Mouse (Mus musculus) urinary bladder, postnatal 14 days (tissue): ENCODE data around the gene Hist1h4b.
A peak's percentile ranks its signal among the peaks of the same experiment; 100 is the strongest.

Experiments
- DNase-seq: peaks from one replicate; pipeline ENCODE4 v3.0.0; 2021; ENCODE audit warnings: low spot score

Hist1h4b gene

GRCm38 (mm10) chr13:23740256-23740840 lies 16.5 kb upstream of the Hist1h4b start:
- no peak for DNase-seq

- DNase-seq: no peak
These were observed 15.9 kb upstream of the Hist1h4b start for GRCm38 (mm10) chr13:23740910-23741309.

- no peak for DNase-seq
These were observed 14.8 kb upstream of the Hist1h4b start for GRCm38 (mm10) chr13:23742007-23742406.

- DNase-seq: no peak
These were observed 13.6 kb upstream of the Hist1h4b start for GRCm38 (mm10) chr13:23743215-23743614.

GRCm38 (mm10) chr13:23743963-23744362 lies 12.8 kb upstream of the Hist1h4b start:
- DNase-seq: no peak

GRCm38 (mm10) chr13:23744421-23745380 lies 12.1 kb upstream of the Hist1h4b start:
- DNase-seq: no peak

GRCm38 (mm10) chr13:23745381-23746161 lies 11.2 kb upstream of the Hist1h4b start, which contains the start of gene Hist1h3c:
Gene Hist1h3c, minus strand, starts transcription at chr13:23745602.
- DNase-seq: peak; percentile 85

GRCm38 (mm10) chr13:23746201-23747080 lies 10.4 kb upstream of the Hist1h4b start, which contains the start of gene Hist1h2bb:
Gene Hist1h2bb, plus strand, starts transcription at chr13:23746734.
- peak; percentile 56 for DNase-seq

GRCm38 (mm10) chr13:23747081-23747891 lies 9.5 kb upstream of the Hist1h4b start:
- DNase-seq: no peak

- DNase-seq: no peak
These were observed 8.9 kb upstream of the Hist1h4b start for GRCm38 (mm10) chr13:23747892-23748288.

- DNase-seq: no peak
These were observed 7.2 kb upstream of the Hist1h4b start for GRCm38 (mm10) chr13:23749563-23750121.

- peak; percentile 40 for DNase-seq
These were observed 5.9 kb upstream of the Hist1h4b start, which contains the start of gene Hist1h2ab for GRCm38 (mm10) chr13:23750839-23751477. Gene Hist1h2ab, plus strand, starts transcription at chr13:23751126.

- DNase-seq: no peak
These were observed 5.3 kb upstream of the Hist1h4b start for GRCm38 (mm10) chr13:23751478-23751956.

- peak; percentile 90 for DNase-seq
These were observed 4.6 kb upstream of the Hist1h4b start, which contains the start of gene Hist1h3b for GRCm38 (mm10) chr13:23752067-23752741. Gene Hist1h3b, plus strand, starts transcription at chr13:23752267.

- no peak for DNase-seq
These were observed 4.1 kb upstream of the Hist1h4b start for GRCm38 (mm10) chr13:23752742-23753172.

- no peak for DNase-seq
These were observed 3.3 kb upstream of the Hist1h4b start for GRCm38 (mm10) chr13:23753314-23754078.

- DNase-seq: no peak
These were observed 1.8 kb upstream of the Hist1h4b start for GRCm38 (mm10) chr13:23755000-23755399.
